Mouse (Mus musculus) midbrain, embryonic 14.5 days (tissue): Measurements from ENCODE around the gene Trim7. TPM values are rescaled to one million over a fixed set of nuclear protein-coding genes. Genes with fewer than 3 reads are reported as not detected.
A peak's percentile ranks its signal among the peaks of the same experiment; 100 is the strongest.
"Not testable (repeated sequence)": the region's sequence is repeated elsewhere in the genome, so short reads cannot be mapped to it uniquely, and the experiment has no call there.

Source experiments
- ATAC-seq: fragments of 200-750 bp; cut with Nextera tagmentation; 2 replicates; pipeline ENCODE4 v1.8.0; 2017; ENCODE audit warnings: moderate number of reproducible peaks, moderate library complexity; ENCODE audit not compliant: low FRiP score, low TSS enrichment
- DNase-seq: peaks from one replicate; pipeline ENCODE4 v3.0.0-alpha.2; 2015
- H3K27ac ChIP-seq: fragments of 300-500 bp; sonication (generic); replicated peaks from 2 replicates; pipeline ENCODE4 v1.5.1; 2014; ENCODE audit warnings: mild to moderate bottlenecking, low read depth, low read length, moderate library complexity
- H3K27me3 ChIP-seq: fragments of 300-500 bp; sonication (generic); 2 replicates; pipeline ENCODE4 v1.6.1; 2014; ENCODE audit warnings: low read length, control low read depth, mixed read lengths; ENCODE audit not compliant: control insufficient read depth, insufficient read depth
- H3K36me3 ChIP-seq: fragments of 300-500 bp; sonication (generic); 2 replicates; pipeline ENCODE4 v1.6.1; 2014; ENCODE audit warnings: low read length, control low read depth; ENCODE audit not compliant: control insufficient read depth, insufficient read depth
- H3K4me1 ChIP-seq: fragments of 300-500 bp; sonication (generic); 2 replicates; pipeline ENCODE4 v1.6.1; 2014; ENCODE audit warnings: mild to moderate bottlenecking, antibody characterized with exemption, low read length, control low read depth; ENCODE audit not compliant: control insufficient read depth, insufficient read depth
- H3K4me2 ChIP-seq: fragments of 300-500 bp; sonication (generic); 2 replicates; pipeline ENCODE4 v1.6.1; 2014; ENCODE audit warnings: mild to moderate bottlenecking, low read length, moderate library complexity
- H3K4me3 ChIP-seq: fragments of 300-500 bp; sonication (generic); replicated peaks from 2 replicates; pipeline ENCODE4 v1.5.1; 2014; ENCODE audit warnings: low read depth, low read length
- H3K9ac ChIP-seq: fragments of 300-500 bp; sonication (generic); replicated peaks from 2 replicates; pipeline ENCODE4 v1.6.1; 2014; ENCODE audit warnings: mild to moderate bottlenecking, low read length, moderate library complexity
- H3K9me3 ChIP-seq: fragments of 300-500 bp; sonication (generic); 2 replicates; pipeline ENCODE4 v1.6.1; 2016; ENCODE audit warnings: low read length, control low read depth, mixed read lengths; ENCODE audit not compliant: control insufficient read depth
- WGBS: fragments of 180-500 bp; shearing (Covaris S2); extraction: QIAGEN DNeasy Blood & Tissue Kit; methylation state at CpG from one replicate; pipeline ENCODE4 v1.1.7; 2014; 5-methylcytosine and 5-hydroxymethylcytosine counted together
- polyA plus RNA-seq: library from polyadenylated mRNA; unstranded; fragments of >200 nt; fragmentation: Nextera tagmentation; extraction: Ambion mirVana; gene quantifications from 2 replicates; pipeline ENCODE4 v1.2.1, GENCODE M21; 2014

The Trim7 gene
- polyA plus RNA-seq, 1 experiment from 2014 or later = 0.75 TPM

DNA sequence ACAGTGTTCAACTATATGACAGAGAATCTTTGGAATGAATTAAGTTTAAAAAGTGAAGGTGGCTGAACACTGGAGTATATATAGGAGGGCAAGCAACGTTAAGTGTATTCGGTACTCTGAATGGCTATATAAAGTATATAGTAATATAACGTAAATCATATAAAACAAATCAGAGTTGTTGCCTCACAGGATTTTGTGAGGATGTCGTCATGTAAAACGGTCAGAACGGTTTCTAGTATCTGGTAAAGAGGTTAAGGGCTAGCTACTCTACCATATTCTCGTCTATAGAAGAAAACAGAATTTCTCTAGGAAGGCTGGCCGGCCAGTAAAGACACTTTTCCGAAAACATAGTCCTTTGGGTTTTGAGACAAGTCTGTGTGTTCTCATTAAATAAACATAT is 8.1 kb upstream of the Trim7 start:
- H3K9me3 ChIP-seq = no peaks in the 10 kb centered on the region
- peak overlapping the region; percentile 95 for H3K27ac ChIP-seq
- WGBS = 8% methylated on average over 9 of the region's 9 CpGs
- H3K4me3 ChIP-seq = peak overlapping the region; percentile 74
- H3K9ac ChIP-seq = peak overlapping the region; percentile 81
- peaks cover 19% of the 10 kb centered on the region for H3K4me1 ChIP-seq
- DNase-seq (no peak), ATAC-seq (no peak)
- H3K36me3 ChIP-seq = peaks cover 18% of the 10 kb centered on the region; the same call in 1 of the 2 replicates
- no peaks in the 10 kb centered on the region for H3K27me3 ChIP-seq
- H3K4me2 ChIP-seq = peak overlapping the region; percentile 72

DNA sequence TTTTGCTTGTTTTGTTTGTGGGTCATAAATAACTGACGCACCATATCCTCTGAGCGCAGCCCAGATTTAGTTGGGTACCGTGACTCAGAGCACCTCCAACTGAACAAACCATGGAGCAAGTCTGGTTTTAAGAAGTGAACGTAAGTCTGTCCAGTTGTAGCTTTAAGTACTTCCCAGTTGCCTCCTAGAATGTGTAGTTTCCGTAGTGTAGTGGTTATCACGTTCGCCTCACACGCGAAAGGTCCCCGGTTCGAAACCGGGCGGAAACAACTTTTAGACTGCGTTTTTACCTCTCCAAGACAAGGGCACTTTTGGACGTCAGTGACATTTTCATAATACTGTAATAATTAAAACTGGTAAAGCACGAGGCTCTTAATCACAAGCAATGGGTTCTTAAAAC is 7.6 kb upstream of the Trim7 start:
- Histone ChIP-seq H3K27me3 (0 out of 2 replicates have a peak, but pooled peaks cover 2% of the 10 kb centered on the region), H3K9me3 (no peaks in the 10 kb centered on the region), H3K4me3 (peak overlapping the region; percentile 74), H3K9ac (peak overlapping the region; percentile 81; the same call in 1 of the 2 replicates), H3K27ac (no peak overlapping the region), H3K4me2 (peak overlapping the region; percentile 72), H3K4me1 (peaks cover 19% of the 10 kb centered on the region), H3K36me3 (peaks cover 13% of the 10 kb centered on the region; the same call in 1 of the 2 replicates)
- DNase-seq (peak; percentile 97), ATAC-seq (no peak)
- WGBS = under 1% methylated on average over 16 of the region's 16 CpGs

DNA sequence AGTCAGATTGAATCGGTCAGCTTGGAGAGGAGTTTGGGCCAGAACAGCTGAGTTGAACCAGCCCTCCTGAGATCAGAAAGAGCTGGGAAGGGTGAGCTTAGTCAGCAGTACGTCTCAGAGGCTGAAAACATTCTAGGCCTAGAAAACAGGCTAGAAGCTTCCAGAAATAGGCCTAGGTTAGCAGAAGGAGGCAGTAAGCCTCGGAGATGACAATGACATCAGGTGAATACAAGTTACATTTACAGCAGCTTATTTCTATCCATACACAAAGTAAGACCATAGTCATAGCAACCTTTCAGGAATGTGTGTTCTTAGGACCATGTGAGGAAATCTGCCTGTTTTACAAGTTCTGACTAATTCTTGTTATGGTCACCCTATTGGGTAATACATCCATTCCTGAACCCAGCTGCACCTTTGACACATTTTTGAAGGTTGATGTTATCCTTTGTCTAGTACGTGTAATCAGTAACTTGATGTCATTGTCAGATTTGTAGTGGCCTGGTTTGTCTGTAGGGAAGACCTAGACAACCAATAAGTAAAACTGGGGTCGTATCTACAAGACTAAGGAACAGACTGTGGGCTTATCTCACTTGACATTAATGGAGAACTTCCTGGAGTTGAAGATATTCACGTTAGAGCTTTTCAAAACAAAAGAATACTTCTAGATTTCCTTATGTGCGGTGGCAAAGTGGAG is 6.2 kb upstream of the Trim7 start:
- no peak for ATAC-seq
- H3K4me3 ChIP-seq = no peak overlapping the region
- no peak overlapping the region for H3K9ac ChIP-seq
- no peaks in the 10 kb centered on the region for H3K9me3 ChIP-seq
- DNase-seq = no peak
- H3K27me3 ChIP-seq = peaks cover 14% of the 10 kb centered on the region
- 81% methylated on average over 7 of the region's 7 CpGs for WGBS
- no peak overlapping the region for H3K27ac ChIP-seq
- peaks cover 20% of the 10 kb centered on the region for H3K4me1 ChIP-seq
- 0 out of 2 replicates have a peak, but pooled peaks cover 4% of the 10 kb centered on the region for H3K36me3 ChIP-seq
- no peak overlapping the region for H3K4me2 ChIP-seq

DNA sequence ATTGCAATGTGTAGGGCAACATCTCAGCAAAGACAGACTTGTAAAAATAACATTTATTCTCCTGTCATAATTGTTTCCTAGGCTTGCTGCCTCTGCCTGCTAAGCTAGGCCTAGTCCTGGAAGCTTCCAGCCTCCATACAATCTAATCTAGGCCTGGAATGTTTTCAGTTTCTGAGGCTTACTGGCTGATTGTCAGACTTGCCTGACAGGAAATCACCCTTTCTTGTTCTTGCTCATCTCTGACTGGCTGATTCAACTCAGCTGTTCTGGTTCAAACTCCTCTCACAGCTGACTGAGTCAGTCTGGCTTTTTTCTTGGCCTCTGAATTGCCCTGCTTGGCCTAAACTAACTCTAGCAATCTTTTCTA is 5.6 kb upstream of the Trim7 start:
- Histone ChIP-seq H3K36me3 (0 out of 2 replicates have a peak, but pooled peaks cover 4% of the 10 kb centered on the region), H3K27me3 (peaks cover 18% of the 10 kb centered on the region), H3K4me2 (no peak overlapping the region), H3K9me3 (no peaks in the 10 kb centered on the region), H3K27ac (no peak overlapping the region), H3K9ac (no peak overlapping the region), H3K4me1 (peaks cover 15% of the 10 kb centered on the region), H3K4me3 (no peak overlapping the region)
- DNase-seq (no peak), ATAC-seq (no peak)

DNA sequence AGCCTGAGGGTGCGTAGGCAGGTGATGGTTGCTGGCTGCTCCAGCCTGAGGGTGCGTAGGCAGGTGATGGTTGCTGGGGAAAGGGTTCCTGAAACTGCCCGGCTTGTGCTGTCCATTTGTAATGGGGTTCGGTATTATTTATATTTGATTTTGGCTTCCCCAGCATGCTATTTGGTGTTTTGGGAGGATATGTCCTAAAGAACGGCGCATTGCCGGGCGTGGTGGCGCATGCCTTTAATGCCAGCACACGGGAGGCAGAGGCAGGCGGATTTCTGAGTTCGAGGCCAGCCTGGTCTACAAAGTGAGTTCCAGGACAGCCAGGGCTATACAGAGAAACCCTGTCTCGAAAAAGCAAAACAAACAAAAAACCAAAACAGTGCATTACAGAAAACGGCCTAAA is 4.6 kb upstream of the Trim7 start:
- peaks cover 18% of the 10 kb centered on the region for H3K27me3 ChIP-seq

DNA sequence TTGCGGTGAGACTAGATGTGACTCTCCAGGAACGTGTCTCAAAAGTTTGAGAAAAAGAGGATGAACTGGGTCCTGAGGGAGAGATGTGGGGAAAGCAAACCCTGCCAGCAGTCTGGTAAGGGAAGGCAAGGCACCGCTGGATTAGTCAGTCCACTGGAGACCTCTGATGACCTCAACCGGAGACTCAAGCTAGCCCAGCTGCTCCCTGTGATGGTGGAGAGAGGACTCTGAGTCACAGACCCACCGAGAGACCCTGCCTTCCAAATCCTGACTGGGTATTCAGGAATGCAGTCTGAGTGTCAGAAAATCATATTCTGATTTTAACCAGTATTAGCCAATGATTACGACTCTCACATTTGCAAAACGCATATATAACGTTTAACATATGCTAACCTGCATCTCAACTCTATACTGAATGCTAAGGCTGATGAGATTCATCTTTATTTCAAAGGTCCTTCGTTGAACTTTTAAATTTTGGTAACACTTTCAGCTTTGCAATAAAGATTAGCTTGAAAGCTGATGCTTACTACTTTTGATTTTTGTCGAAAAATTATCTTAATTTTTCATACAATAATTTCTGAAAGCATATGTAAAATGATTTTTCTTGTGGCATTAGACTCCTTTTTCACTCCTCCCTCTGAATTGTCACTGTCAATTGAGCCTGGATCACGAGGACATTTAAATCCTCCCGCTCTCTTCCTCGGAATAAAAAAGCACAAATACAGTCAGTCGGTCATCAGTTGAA is 3.0 kb upstream of the Trim7 start:
- no peaks in the 10 kb centered on the region for H3K9me3 ChIP-seq
- H3K4me1 ChIP-seq = peaks cover 10% of the 10 kb centered on the region; the same call in 1 of the 2 replicates
- ATAC-seq (no peak), DNase-seq (no peak)
- no peaks in the 10 kb centered on the region for H3K36me3 ChIP-seq
- H3K4me2 ChIP-seq = peak overlapping the region; percentile 51
- no peak overlapping the region for H3K27ac ChIP-seq
- H3K27me3 ChIP-seq = peaks cover 18% of the 10 kb centered on the region
- no peak overlapping the region for H3K9ac ChIP-seq
- H3K4me3 ChIP-seq = peak overlapping the region; percentile 23
- 34% methylated on average over 14 of the region's 14 CpGs for WGBS

More for the DNA sequence above, 4.6 kb upstream of the Trim7 start:
- not testable (repeated sequence) for H3K27ac ChIP-seq, H3K36me3 ChIP-seq, H3K9ac ChIP-seq, H3K9me3 ChIP-seq, DNase-seq, ATAC-seq, H3K4me3 ChIP-seq, H3K4me1 ChIP-seq, H3K4me2 ChIP-seq
- 84% methylated on average over 14 of the region's 14 CpGs for WGBS

DNA sequence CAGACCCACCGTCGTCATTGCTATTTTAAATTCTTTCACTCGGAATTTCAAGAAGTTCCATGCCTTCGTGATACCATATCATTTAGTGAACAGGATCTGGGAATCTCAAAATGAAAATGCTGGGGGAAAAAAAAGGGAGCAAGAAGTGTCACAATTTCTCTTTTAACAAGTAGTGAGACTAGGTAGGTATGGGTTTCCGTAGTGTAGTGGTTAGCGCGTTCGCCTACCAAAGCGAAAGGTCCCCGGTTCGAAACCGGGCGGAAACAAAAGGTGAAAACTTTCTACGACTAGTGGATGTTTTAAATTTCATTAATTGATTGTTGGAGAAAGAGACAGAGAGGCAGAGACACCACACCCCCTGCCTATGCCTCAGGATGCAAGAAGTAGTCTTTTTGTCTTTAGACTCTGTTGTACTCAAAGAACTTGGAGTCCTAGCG is 2.4 kb upstream of the Trim7 start:
- DNase-seq = peak; percentile 86
- WGBS = 1% methylated on average over 15 of the region's 15 CpGs

DNA sequence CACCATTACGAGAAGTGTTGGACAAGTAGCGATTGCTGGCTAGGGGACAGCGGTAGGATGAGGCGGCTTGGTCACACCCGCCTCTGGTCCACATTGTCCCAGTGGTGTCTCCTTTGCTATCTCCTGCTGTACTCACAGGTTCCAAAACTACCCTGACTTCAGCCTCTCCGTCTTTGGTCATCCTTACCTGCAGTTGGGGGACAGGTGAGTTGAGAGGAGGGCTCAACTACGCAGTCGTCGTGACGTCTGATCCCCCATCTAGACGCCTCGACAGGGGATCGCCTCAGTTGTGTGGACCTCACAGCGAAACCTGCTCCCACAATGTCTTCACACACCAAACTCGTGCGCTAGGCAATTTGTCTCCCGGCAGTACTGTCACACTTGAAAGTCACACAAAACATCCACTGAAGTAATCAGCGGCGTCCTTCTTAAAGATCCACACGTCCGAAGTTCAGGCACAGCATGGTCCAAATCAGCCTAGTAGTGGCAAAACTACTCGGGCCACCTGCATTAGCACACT is 1.6 kb upstream of the Trim7 start:
- Histone ChIP-seq H3K36me3 (no peaks in the 10 kb centered on the region), H3K4me2 (peak overlapping the region; percentile 51), H3K4me1 (peaks cover 10% of the 10 kb centered on the region; the same call in 1 of the 2 replicates), H3K27ac (no peak overlapping the region), H3K9ac (no peak overlapping the region), H3K4me3 (peak overlapping the region; percentile 23), H3K27me3 (peaks cover 18% of the 10 kb centered on the region), H3K9me3 (no peaks in the 10 kb centered on the region)
- ATAC-seq (no peak), DNase-seq (no peak)
- WGBS = 4% methylated on average over 22 of the region's 22 CpGs

More for the DNA sequence above, 2.4 kb upstream of the Trim7 start:
- peaks cover 10% of the 10 kb centered on the region; the same call in 1 of the 2 replicates for H3K4me1 ChIP-seq
- H3K4me2 ChIP-seq = peak overlapping the region; percentile 51
- H3K9me3 ChIP-seq = no peaks in the 10 kb centered on the region
- peaks cover 18% of the 10 kb centered on the region for H3K27me3 ChIP-seq
- no peak overlapping the region for H3K9ac ChIP-seq
- peak overlapping the region; percentile 23 for H3K4me3 ChIP-seq
- H3K27ac ChIP-seq = no peak overlapping the region
- no peak for ATAC-seq
- no peaks in the 10 kb centered on the region for H3K36me3 ChIP-seq
